Mouse (Mus musculus): Measurements from ENCODE around the gene Catsper3.

DNA sequence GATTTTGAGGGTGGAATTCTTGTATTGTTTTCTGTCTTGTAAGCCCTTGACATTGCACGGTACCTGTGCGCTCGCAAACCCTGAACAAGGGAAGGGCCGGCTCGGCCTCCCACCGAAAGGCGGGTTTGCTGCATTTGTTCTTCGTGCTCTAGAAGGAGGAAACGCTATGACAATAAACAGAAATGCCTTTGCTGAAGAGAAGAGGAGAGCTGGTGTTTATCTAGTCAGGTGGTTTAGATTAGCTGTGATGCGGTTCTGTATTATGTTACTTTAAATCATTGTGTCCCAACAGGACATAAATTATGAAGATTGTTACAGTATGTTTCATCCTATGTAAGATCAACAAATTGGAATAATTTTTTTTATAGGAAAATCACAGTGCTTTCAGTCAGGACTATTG lies 22.9 kb upstream of the Catsper3 start:
- TF ChIP-seq CTCF (IDR thresholded peaks at IDR 0.05; ENCODE audit: control insufficient read depth, insufficient read depth, insufficient read length): no peak
- TF ChIP-seq MAX (IDR thresholded peaks at IDR 0.05): no peak
- no peak for TF ChIP-seq FOSL1 (IDR thresholded peaks at IDR 0.05; ENCODE audit: insufficient read depth, low read length, poor library complexity, severe bottlenecking)
- TF ChIP-seq USF1 (IDR thresholded peaks at IDR 0.05; ENCODE audit: low read depth): no peak
- TF ChIP-seq MYOG (IDR thresholded peaks at IDR 0.05; ENCODE audit: control insufficient read depth, extremely low read depth, insufficient read length): no peak
- TF ChIP-seq MYOD1 (IDR thresholded peaks at IDR 0.05; ENCODE audit: control insufficient read depth, insufficient read length, low read depth): no peak
- no peak for TF ChIP-seq CEBPB (IDR thresholded peaks at IDR 0.05; ENCODE audit: low read depth)

All from C2C12 (cell line).